In the genomic region with DNA sequence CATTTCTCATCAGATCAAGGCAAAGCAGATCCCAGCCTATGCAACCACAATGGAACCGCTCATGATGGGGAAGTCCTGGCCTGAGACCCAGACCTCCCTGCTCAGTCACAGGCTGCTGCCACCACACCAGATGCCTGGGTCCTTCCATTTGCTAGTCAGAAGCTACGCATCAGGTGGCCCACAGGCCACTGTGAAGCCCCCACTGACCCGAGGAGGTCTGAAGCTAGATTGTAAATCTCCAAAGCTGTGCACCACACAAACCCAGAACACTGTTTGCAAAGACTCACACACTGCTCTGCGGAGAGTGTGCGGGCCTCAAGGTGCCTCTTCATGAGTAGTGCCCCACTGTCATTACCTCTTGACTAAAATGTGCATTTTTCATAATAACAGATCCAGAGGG, we compare ENCODE assay signal across 8 mouse cellular contexts. TPM values are rescaled to one million over a fixed set of nuclear protein-coding genes. Genes with fewer than 3 reads are reported as not detected.
DNase-seq lines count a peak whose midpoint lies in the region; ATAC-seq and TF ChIP-seq lines count a peak whose summit lies in the region.
"Had no signal": no experiment of that assay in that cellular context is flagged by ENCODE, and none has a peak within 500 bp of the region (broad histone marks: within the 10 kb centered on the region; RNA-seq: fewer than 3 reads in every experiment).

No protein-coding gene starts in this region.

- TF ChIP-seq CTCF in heart, adult 2 months (IDR thresholded peaks at IDR 0.05), result no peak
- TF ChIP-seq CTCF in heart, postnatal 0 days (IDR thresholded peaks at IDR 0.05; ENCODE audit: low read depth), result no peak

- no peak overlapping the region for H3K4me3 ChIP-seq in heart, adult 2 months
- H3K4me3 ChIP-seq in liver, embryonic 15.5 days (replicated peaks), result no peak overlapping the region
- H3K4me3 ChIP-seq in liver, embryonic 12.5 days, result no peak overlapping the region
- H3K4me3 ChIP-seq in heart, postnatal 0 days (ENCODE audit: low read depth, low read length), result no peak overlapping the region
- no peak overlapping the region for H3K4me3 ChIP-seq in neural tube, embryonic 15.5 days (replicated peaks)
- no peak overlapping the region for H3K4me3 ChIP-seq in hindbrain, embryonic 13.5 days
- H3K4me3 ChIP-seq: myocyte had no signal

- intact Hi-C loops in heart, adult 2 months (cut with DNase I), result no loop called here

- no peak for TF ChIP-seq EP300 in heart, adult 2 months (IDR thresholded peaks at IDR 0.05; ENCODE audit: insufficient read depth, low read depth, low read length)
- no peak for TF ChIP-seq EP300 in heart, postnatal 0 days (IDR thresholded peaks at IDR 0.05; ENCODE audit: low read depth)

- WGBS in heart, adult 2 months, result 83% methylated on average over 5 of the region's 5 CpGs
- WGBS in liver, embryonic 15.5 days (ENCODE audit: insufficient replicate concordance), result 73% methylated on average over 5 of the region's 5 CpGs
- 67% methylated on average over 5 of the region's 5 CpGs for WGBS in liver, embryonic 12.5 days (ENCODE audit: insufficient replicate concordance)
- 86% methylated on average over 5 of the region's 5 CpGs for WGBS in heart, postnatal 0 days
- WGBS in neural tube, embryonic 15.5 days, result 88% methylated on average over 5 of the region's 5 CpGs
- 96% methylated on average over 5 of the region's 5 CpGs for WGBS in hindbrain, embryonic 13.5 days

- no peak overlapping the region for H3K9ac ChIP-seq in heart, adult 2 months (ENCODE audit: low read depth, low read length)
- H3K9ac ChIP-seq in liver, embryonic 15.5 days, result no peak overlapping the region
- no peak overlapping the region for H3K9ac ChIP-seq in liver, embryonic 12.5 days
- no peak overlapping the region for H3K9ac ChIP-seq in heart, postnatal 0 days (replicated peaks; ENCODE audit: low read depth, low read length)
- no peak overlapping the region for H3K9ac ChIP-seq in neural tube, embryonic 15.5 days (replicated peaks)
- no peak overlapping the region for H3K9ac ChIP-seq in hindbrain, embryonic 13.5 days

- no peaks in the 10 kb centered on the region for H3K79me2 ChIP-seq in heart, adult 2 months (replicated peaks; ENCODE audit: control insufficient read depth, insufficient read depth, low read length)

- no peaks in the 10 kb centered on the region for H3K9me3 ChIP-seq in liver, embryonic 15.5 days (replicated peaks)
- H3K9me3 ChIP-seq in liver, embryonic 12.5 days (replicated peaks), result no peaks in the 10 kb centered on the region
- no peaks in the 10 kb centered on the region for H3K9me3 ChIP-seq in heart, postnatal 0 days (replicated peaks; ENCODE audit: control insufficient read depth, low read length)
- no peaks in the 10 kb centered on the region for H3K9me3 ChIP-seq in neural tube, embryonic 15.5 days (replicated peaks)
- H3K9me3 ChIP-seq in hindbrain, embryonic 13.5 days, result no peaks in the 10 kb centered on the region

- H3K4me2 ChIP-seq in liver, embryonic 15.5 days, result no peak overlapping the region
- H3K4me2 ChIP-seq in liver, embryonic 12.5 days, result no peak overlapping the region
- no peak overlapping the region for H3K4me2 ChIP-seq in heart, postnatal 0 days (ENCODE audit: low read depth, low read length)
- no peak overlapping the region for H3K4me2 ChIP-seq in neural tube, embryonic 15.5 days
- no peak overlapping the region for H3K4me2 ChIP-seq in hindbrain, embryonic 13.5 days

- no peak for ATAC-seq in liver, embryonic 15.5 days (ENCODE audit: insufficient read depth)
- ATAC-seq in liver, embryonic 12.5 days, result no peak
- ATAC-seq in heart, postnatal 0 days (ENCODE audit: insufficient read depth, low read depth), result peak; percentile 3; the same call in 1 of the 2 replicates
- no peak for ATAC-seq in neural tube, embryonic 15.5 days (ENCODE audit: low FRiP score)
- no peak for ATAC-seq in hindbrain, embryonic 13.5 days (ENCODE audit: low FRiP score)

- peak overlapping the region; percentile 86 for H3K27ac ChIP-seq in heart, adult 2 months
- H3K27ac ChIP-seq in liver, embryonic 15.5 days (replicated peaks), result 0 out of 2 replicates have a peak overlapping the region, but pooled peaks have one; percentile 6
- no peak overlapping the region for H3K27ac ChIP-seq in liver, embryonic 12.5 days
- peak overlapping the region; percentile 56 for H3K27ac ChIP-seq in heart, postnatal 0 days (ENCODE audit: low read depth)
- H3K27ac ChIP-seq in neural tube, embryonic 15.5 days (replicated peaks), result peak overlapping the region; percentile 19; the same call in 1 of the 2 replicates
- no peak overlapping the region for H3K27ac ChIP-seq in hindbrain, embryonic 13.5 days

- no peaks in the 10 kb centered on the region for H3K27me3 ChIP-seq in heart, adult 2 months (ENCODE audit: control insufficient read depth, insufficient read depth, low read length)
- no peaks in the 10 kb centered on the region for H3K27me3 ChIP-seq in liver, embryonic 15.5 days
- no peaks in the 10 kb centered on the region for H3K27me3 ChIP-seq in liver, embryonic 12.5 days (replicated peaks)
- H3K27me3 ChIP-seq in heart, postnatal 0 days (ENCODE audit: control insufficient read depth, insufficient read depth, low read length), result no peaks in the 10 kb centered on the region
- no peaks in the 10 kb centered on the region for H3K27me3 ChIP-seq in neural tube, embryonic 15.5 days (replicated peaks)
- H3K27me3 ChIP-seq in hindbrain, embryonic 13.5 days, result no peaks in the 10 kb centered on the region

- TF ChIP-seq POLR2A in heart, adult 2 months (IDR thresholded peaks at IDR 0.05; ENCODE audit: insufficient read depth, low read depth, low read length), result no peak

- H3K36me3 ChIP-seq in heart, adult 2 months (ENCODE audit: control insufficient read depth, insufficient read depth, low read length), result peaks cover 4% of the 10 kb centered on the region
- peaks cover 11% of the 10 kb centered on the region; the same call in 1 of the 2 replicates for H3K36me3 ChIP-seq in liver, embryonic 15.5 days (replicated peaks)
- no peaks in the 10 kb centered on the region; the same call in 1 of the 2 replicates for H3K36me3 ChIP-seq in liver, embryonic 12.5 days
- H3K36me3 ChIP-seq in heart, postnatal 0 days (replicated peaks; ENCODE audit: control insufficient read depth, insufficient read depth, low read length), result peaks cover 5% of the 10 kb centered on the region
- peaks cover 18% of the 10 kb centered on the region for H3K36me3 ChIP-seq in neural tube, embryonic 15.5 days
- H3K36me3 ChIP-seq in hindbrain, embryonic 13.5 days, result peaks cover 45% of the 10 kb centered on the region

- peaks cover 37% of the 10 kb centered on the region for H3K4me1 ChIP-seq in heart, adult 2 months (ENCODE audit: control insufficient read depth, insufficient read depth, low read length)
- peaks cover 20% of the 10 kb centered on the region for H3K4me1 ChIP-seq in liver, embryonic 15.5 days (replicated peaks)
- H3K4me1 ChIP-seq in liver, embryonic 12.5 days, result peaks cover 26% of the 10 kb centered on the region
- H3K4me1 ChIP-seq in heart, postnatal 0 days (ENCODE audit: control insufficient read depth, insufficient read depth), result peaks cover 22% of the 10 kb centered on the region
- peaks cover 43% of the 10 kb centered on the region for H3K4me1 ChIP-seq in neural tube, embryonic 15.5 days
- peaks cover 57% of the 10 kb centered on the region for H3K4me1 ChIP-seq in hindbrain, embryonic 13.5 days (replicated peaks)

- DNase-seq in heart, adult 2 months, result peak in 1 of 2 experiments; percentile 28
- no peak for DNase-seq in heart, adult 8-10 months (ENCODE audit: low spot score)
- no peak for DNase-seq in heart, postnatal 0 days (ENCODE audit: low spot score)

RNA-seq across cellular contexts. Expression of gene Capn7, which starts 49.0 kb away (rescaled TPM):
- 10 to 100 TPM; 29.6 to 32.5 TPM for total RNA-seq in heart, adult 2 months (2021)
- polyA plus RNA-seq in heart, adult 2 months (2012; rRNA removed), result 15.3 and 30.1 TPM in 2 replicates
- 10 to 100 TPM; 31.5 to 35.4 (median 32.6) TPM for total RNA-seq in heart, adult 8-10 months (2022)
- polyA plus RNA-seq in liver, embryonic 15.5 days (2015; fragmentation: Nextera tagmentation; extraction: Ambion mirVana), result 16.4 and 16.8 TPM in 2 replicates
- 24.1 and 24.5 TPM in 2 replicates for polyA plus RNA-seq in liver, embryonic 12.5 days (2016; fragmentation: Nextera tagmentation; extraction: Ambion mirVana)
- total RNA-seq in heart, postnatal 0 days (2014; rRNA removed; ENCODE audit: low replicate concordance), result 34.0 and 51.2 TPM in 2 replicates
- polyA plus RNA-seq in heart, postnatal 0 days (2015; fragmentation: Nextera tagmentation; extraction: Ambion mirVana), result 32.3 and 33.8 TPM in 2 replicates
- polyA plus RNA-seq in neural tube, embryonic 15.5 days (2015; fragmentation: Nextera tagmentation; extraction: Ambion mirVana), result 74.4 and 77.2 TPM in 2 replicates
- 70.5 and 76.3 TPM in 2 replicates for polyA plus RNA-seq in hindbrain, embryonic 13.5 days (2015; fragmentation: Nextera tagmentation; extraction: Ambion mirVana)

RNA-seq across cellular contexts. Expression of gene Sh3bp5, which starts 50.5 kb away (rescaled TPM):
- 10 to 100 TPM; 51.0 to 58.3 TPM for total RNA-seq in heart, adult 2 months (2021)
- polyA plus RNA-seq in heart, adult 2 months (2012; rRNA removed), result 27.0 and 37.1 TPM in 2 replicates
- 10 to 100 TPM; 38.6 to 50.6 (median 50.1) TPM for total RNA-seq in heart, adult 8-10 months (2022)
- 16.9 and 21.5 TPM in 2 replicates for polyA plus RNA-seq in liver, embryonic 15.5 days (2015; fragmentation: Nextera tagmentation; extraction: Ambion mirVana)
- polyA plus RNA-seq in liver, embryonic 12.5 days (2016; fragmentation: Nextera tagmentation; extraction: Ambion mirVana), result 13.8 and 15.1 TPM in 2 replicates
- 10.2 and 14.2 TPM in 2 replicates for total RNA-seq in heart, postnatal 0 days (2014; rRNA removed; ENCODE audit: low replicate concordance)
- 37.6 and 43.4 TPM in 2 replicates for polyA plus RNA-seq in heart, postnatal 0 days (2015; fragmentation: Nextera tagmentation; extraction: Ambion mirVana)
- polyA plus RNA-seq in neural tube, embryonic 15.5 days (2015; fragmentation: Nextera tagmentation; extraction: Ambion mirVana), result 131 and 150 TPM in 2 replicates
- 140 and 142 TPM in 2 replicates for polyA plus RNA-seq in hindbrain, embryonic 13.5 days (2015; fragmentation: Nextera tagmentation; extraction: Ambion mirVana)

Comparison
In these comparisons a context has a peak if more than half of its experiments do, and no peak if none do; other contexts are left out.
1. H3K27ac ChIP-seq: peak in heart, adult 2 months (single experiment), liver, embryonic 15.5 days (single experiment), heart, postnatal 0 days (single experiment) and neural tube, embryonic 15.5 days (single experiment); none in liver, embryonic 12.5 days (single experiment) and hindbrain, embryonic 13.5 days (single experiment).